28 mouse cellular contexts compared by ENCODE assay signal in the genomic region with DNA sequence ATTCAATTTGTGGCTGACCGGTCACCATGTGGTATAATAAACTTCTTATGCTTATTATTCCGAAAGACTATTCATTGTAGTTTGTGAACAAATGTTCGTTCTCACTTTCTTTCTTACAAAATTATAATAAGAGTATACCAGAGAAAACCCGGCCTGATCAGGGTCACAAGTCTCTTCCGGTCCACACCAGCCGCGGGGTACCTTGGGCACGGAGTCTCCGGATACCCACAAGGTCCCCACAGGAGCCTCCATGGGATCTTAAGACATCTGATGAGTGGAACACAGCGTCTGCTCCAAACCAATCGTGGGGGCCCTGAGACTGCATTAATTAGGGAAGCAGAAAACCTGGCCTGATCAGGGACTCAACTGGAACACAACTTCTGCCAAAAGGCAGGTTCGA.
"Had no signal": no experiment of that assay in that cellular context is flagged by ENCODE, and none has a peak within 500 bp of the region (broad histone marks: within the 10 kb centered on the region; RNA-seq: fewer than 3 reads in every experiment).

No protein-coding gene starts in this region.

- H3K9me3 ChIP-seq: heart, embryonic 12.5 days; heart, embryonic 13.5 days; heart, embryonic 15.5 days; hindbrain, embryonic 12.5 days; hindbrain, embryonic 13.5 days; hindbrain, embryonic 15.5 days; intestine, embryonic 15.5 days; kidney, embryonic 15.5 days had no signal

- H3K27me3 ChIP-seq: heart, embryonic 12.5 days; heart, embryonic 13.5 days; heart, embryonic 15.5 days; hindbrain, embryonic 12.5 days; hindbrain, embryonic 13.5 days; hindbrain, embryonic 15.5 days; intestine, embryonic 15.5 days; kidney, embryonic 15.5 days had no signal

- DNase-seq: heart, postnatal 10 days; heart, postnatal 4 days; kidney, adult 11 months; kidney, adult 18-20 months; kidney, adult 2 months; kidney, adult 8-10 months; kidney, adult 9 months; kidney, postnatal 10 days; kidney, postnatal 14 days; kidney, postnatal 25 days; kidney, postnatal 36 days; kidney, postnatal 4 days; layer of hippocampus, adult 9-11 months; layer of hippocampus, postnatal 36 days had no signal

- H3K36me3 ChIP-seq: heart, embryonic 12.5 days; heart, embryonic 13.5 days; heart, embryonic 15.5 days; hindbrain, embryonic 10.5 days; hindbrain, embryonic 12.5 days; hindbrain, embryonic 13.5 days; hindbrain, embryonic 15.5 days; intestine, embryonic 15.5 days; kidney, embryonic 15.5 days had no signal

- H3K4me3 ChIP-seq: heart, embryonic 12.5 days; heart, embryonic 13.5 days; heart, embryonic 15.5 days; hindbrain, embryonic 10.5 days; hindbrain, embryonic 12.5 days; hindbrain, embryonic 13.5 days; hindbrain, embryonic 15.5 days; intestine, embryonic 15.5 days; kidney, embryonic 15.5 days; layer of hippocampus, adult 2 months; left cerebral cortex, adult 2 months had no signal

- H3K27ac ChIP-seq: heart, embryonic 13.5 days; heart, embryonic 15.5 days; hindbrain, embryonic 10.5 days; hindbrain, embryonic 12.5 days; hindbrain, embryonic 13.5 days; hindbrain, embryonic 14.5 days; hindbrain, embryonic 15.5 days; hindbrain, postnatal 0 days; intestine, embryonic 15.5 days; kidney, embryonic 15.5 days; kidney, postnatal 0 days; layer of hippocampus, adult 2 months; left cerebral cortex, adult 2 months had no signal

- H3K4me1 ChIP-seq: heart, embryonic 12.5 days; heart, embryonic 13.5 days; heart, embryonic 15.5 days; hindbrain, embryonic 10.5 days; hindbrain, embryonic 12.5 days; hindbrain, embryonic 13.5 days; hindbrain, embryonic 15.5 days; intestine, embryonic 15.5 days; kidney, embryonic 15.5 days had no signal
